In the genomic region with DNA sequence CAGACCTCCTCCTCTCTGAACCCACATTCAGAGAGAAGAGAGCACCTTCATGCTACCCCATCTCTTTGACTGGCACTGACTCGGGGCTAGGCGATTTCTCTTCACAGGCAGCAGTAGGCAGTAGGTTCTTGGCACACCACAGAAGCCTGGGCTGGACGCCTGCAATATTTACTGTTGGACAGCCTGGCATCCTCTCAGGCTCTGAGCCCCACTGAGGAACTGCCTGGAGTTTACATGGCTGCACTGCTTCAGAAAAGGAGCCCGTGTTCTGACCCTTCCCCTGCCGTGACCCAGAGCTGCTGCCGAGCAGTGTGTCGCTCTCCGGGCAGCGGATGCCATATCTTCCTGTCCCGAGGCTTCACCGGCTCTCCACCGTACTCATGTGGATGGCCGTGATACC, we compare ENCODE assay signal across 18 mouse cellular contexts.
A peak's percentile ranks its signal among the peaks of the same experiment; 100 is the strongest.
DNase-seq lines count a peak whose midpoint lies in the region; ATAC-seq lines count a peak whose summit lies in the region.
"Had no signal": no experiment of that assay in that cellular context is flagged by ENCODE, and none has a peak within 500 bp of the region (broad histone marks: within the 10 kb centered on the region; RNA-seq: fewer than 3 reads in every experiment).

No protein-coding gene starts in this region.

- peaks cover 42% of the 10 kb centered on the region for H3K9me3 ChIP-seq in megakaryocyte, embryonic 14.5 days
- H3K9me3 ChIP-seq: heart, embryonic 15.5 days; intestine, embryonic 15.5 days had no signal

- no peak for DNase-seq in cerebellum, adult 8-10 months
- peak; percentile 75 to 79 for DNase-seq in cerebellum, postnatal 14 days
- no peak for DNase-seq in urinary bladder, postnatal 25 days (ENCODE audit: low spot score)
- no peak for DNase-seq in lung, postnatal 14 days
- DNase-seq: adrenal gland, postnatal 14 days; forebrain, postnatal 0 days; gastrocnemius, postnatal 14 days; heart, adult 2 months; heart, postnatal 14 days; kidney, adult 18-20 months had no signal

- peak; percentile 65 for ATAC-seq in cerebellum, adult (ENCODE audit: insufficient number of reproducible peaks, low FRiP score, low TSS enrichment)
- no peak for ATAC-seq in megakaryocyte, adult 5-6 weeks (ENCODE audit: poor library complexity, severe bottlenecking)
- ATAC-seq: forebrain, embryonic 13.5 days; forebrain, postnatal 0 days; intestine, embryonic 15.5 days had no signal

- peak overlapping the region; percentile 33 for H3K4me3 ChIP-seq in megakaryocyte, embryonic 14.5 days (replicated peaks)
- H3K4me3 ChIP-seq: embryonic facial prominence, embryonic 10.5 days; forebrain, embryonic 13.5 days; heart, adult 2 months; heart, embryonic 15.5 days; hindbrain, embryonic 10.5 days; intestine, embryonic 15.5 days had no signal

- H3K27me3 ChIP-seq in megakaryocyte, embryonic 14.5 days (replicated peaks), result no peaks in the 10 kb centered on the region
- H3K27me3 ChIP-seq: forebrain, embryonic 13.5 days; heart, embryonic 15.5 days; intestine, embryonic 15.5 days had no signal

- no peaks in the 10 kb centered on the region for H3K4me1 ChIP-seq in megakaryocyte, embryonic 14.5 days
- H3K4me1 ChIP-seq: forebrain, embryonic 13.5 days; heart, embryonic 15.5 days; intestine, embryonic 15.5 days had no signal

- H3K36me3 ChIP-seq in megakaryocyte, embryonic 14.5 days (replicated peaks; ENCODE audit: low read length), result no peaks in the 10 kb centered on the region

Comparison
In these comparisons a context has a peak if more than half of its experiments do, and no peak if none do; other contexts are left out.
1. DNase-seq: peak in cerebellum, postnatal 14 days (2 of 2); none in cerebellum, adult 8-10 months (single experiment), urinary bladder, postnatal 25 days (single experiment) and lung, postnatal 14 days (single experiment).